ENCODE assay signal across 9 mouse cellular contexts in genomic region chr4:124228537-124228936, GRCm38 (mm10).
A peak's percentile ranks its signal among the peaks of the same experiment; 100 is the strongest.
DNase-seq lines count a peak whose midpoint lies in the region; ATAC-seq lines count a peak whose summit lies in the region.
"Had no signal": no experiment of that assay in that cellular context is flagged by ENCODE, and none has a peak within 500 bp of the region (broad histone marks: within the 10 kb centered on the region; RNA-seq: fewer than 3 reads in every experiment).

No protein-coding gene starts in this region.

- H3K4me1 ChIP-seq in limb, embryonic 10.5 days, result peaks cover 2% of the 10 kb centered on the region; the same call in 1 of the 2 replicates

- H3K27me3 ChIP-seq in limb, embryonic 10.5 days (ENCODE audit: low read depth, poor library complexity, severe bottlenecking), result peaks cover 58% of the 10 kb centered on the region

- no peak overlapping the region for H3K4me3 ChIP-seq in limb, embryonic 10.5 days
- H3K4me3 ChIP-seq: erythroblast, embryonic 14.5 days had no signal

- WGBS in limb, embryonic 10.5 days, result 17% methylated on average over 17 of the region's 17 CpGs

- peak; percentile 71 for DNase-seq in A20 (ENCODE audit: low read depth, low spot score)
- DNase-seq in adrenal gland, postnatal 10 days, result peak; percentile 79
- DNase-seq in embryo, embryonic 11.5 days (ENCODE audit: low read depth, low spot score), result peak; percentile 60
- DNase-seq in kidney, adult 9 months, result peak; percentile 59
- peak; percentile 84 for DNase-seq in limb, embryonic 10.5 days (ENCODE audit: low spot score)
- peak; percentile 55 for DNase-seq in ovary, postnatal 36 days (ENCODE audit: low spot score)
- DNase-seq in urinary bladder, adult 2 months (ENCODE audit: low spot score), result peak; percentile 43

- no peak overlapping the region for H3K27ac ChIP-seq in limb, embryonic 10.5 days

- H3K36me3 ChIP-seq in limb, embryonic 10.5 days, result no peaks in the 10 kb centered on the region

- H3K9me3 ChIP-seq in limb, embryonic 10.5 days (replicated peaks), result no peaks in the 10 kb centered on the region

- ATAC-seq in granulocyte monocyte progenitor cell, adult 5-6 weeks (replicated peaks; ENCODE audit: poor library complexity, severe bottlenecking), result peak; percentile 75
